Mouse (Mus musculus): ENCODE results near the gene Gcsh. TPM values are rescaled to one million over a fixed set of nuclear protein-coding genes. Genes with fewer than 3 reads are reported as not detected.

Gcsh gene
- polyA plus RNA-seq, 1 experiment from 2014 or later: 86.0 TPM

GRCm38 (mm10) chr8:116951778-116952177 lies 41.6 kb downstream of the Gcsh start:
- Histone ChIP-seq H3K9me3 (replicated peaks; ENCODE audit: control insufficient read depth, low read length) (no peaks in the 10 kb centered on the region), H3K27me3 (ENCODE audit: control insufficient read depth, insufficient read depth, low read length) (no peaks in the 10 kb centered on the region), H3K4me3 (ENCODE audit: low read length) (no peak overlapping the region), H3K4me2 (ENCODE audit: low read depth, low read length) (no peak overlapping the region), H3K36me3 (ENCODE audit: control insufficient read depth, insufficient read depth) (peaks cover 21% of the 10 kb centered on the region), H3K27ac (ENCODE audit: low read length) (no peak overlapping the region), H3K4me1 (ENCODE audit: control insufficient read depth, insufficient read depth, low read length) (peaks cover 24% of the 10 kb centered on the region), H3K9ac (ENCODE audit: low read length) (no peak overlapping the region)
- no peak for ATAC-seq (replicated peaks; ENCODE audit: extremely low read depth, insufficient read depth, low FRiP score)
- 85% methylated on average over 2 of the region's 2 CpGs for WGBS

- H3K4me3 ChIP-seq (ENCODE audit: low read length): no peak overlapping the region
- peak; percentile 67 for ATAC-seq (replicated peaks; ENCODE audit: extremely low read depth, insufficient read depth, low FRiP score)
- no peaks in the 10 kb centered on the region for H3K27me3 ChIP-seq (ENCODE audit: control insufficient read depth, insufficient read depth, low read length)
- 29% methylated on average over 5 of the region's 5 CpGs for WGBS
- H3K36me3 ChIP-seq (ENCODE audit: control insufficient read depth, insufficient read depth): peaks cover 19% of the 10 kb centered on the region
- H3K4me2 ChIP-seq (ENCODE audit: low read depth, low read length): peak overlapping the region; percentile 25; the same call in 1 of the 2 replicates
- H3K9ac ChIP-seq (ENCODE audit: low read length): no peak overlapping the region
- peak overlapping the region; percentile 58 for H3K27ac ChIP-seq (ENCODE audit: low read length)
- no peaks in the 10 kb centered on the region for H3K9me3 ChIP-seq (replicated peaks; ENCODE audit: control insufficient read depth, low read length)
- H3K4me1 ChIP-seq (ENCODE audit: control insufficient read depth, insufficient read depth, low read length): peaks cover 28% of the 10 kb centered on the region
Measured at GRCm38 (mm10) chr8:116951369-116951768, 42.0 kb downstream of the Gcsh start.

- Histone ChIP-seq H3K9ac (ENCODE audit: low read length) (no peak overlapping the region; the same call in 1 of the 2 replicates), H3K9me3 (replicated peaks; ENCODE audit: control insufficient read depth, low read length) (no peaks in the 10 kb centered on the region), H3K4me3 (ENCODE audit: low read length) (no peak overlapping the region), H3K36me3 (ENCODE audit: control insufficient read depth, insufficient read depth) (no peaks in the 10 kb centered on the region), H3K4me1 (ENCODE audit: control insufficient read depth, insufficient read depth, low read length) (peaks cover 51% of the 10 kb centered on the region), H3K27me3 (ENCODE audit: control insufficient read depth, insufficient read depth, low read length) (no peaks in the 10 kb centered on the region), H3K4me2 (ENCODE audit: low read depth, low read length) (peak overlapping the region; percentile 6), H3K27ac (ENCODE audit: low read length) (peak overlapping the region; percentile 54)
- no peak for ATAC-seq (replicated peaks; ENCODE audit: extremely low read depth, insufficient read depth, low FRiP score)
- 47% methylated on average over 7 of the region's 7 CpGs for WGBS
Measured at GRCm38 (mm10) chr8:116947589-116947988, 45.7 kb downstream of the Gcsh start.

GRCm38 (mm10) chr8:116946851-116947250 lies 46.5 kb downstream of the Gcsh start:
- no peaks in the 10 kb centered on the region for H3K27me3 ChIP-seq (ENCODE audit: control insufficient read depth, insufficient read depth, low read length)
- H3K9ac ChIP-seq (ENCODE audit: low read length): peak overlapping the region; percentile 64
- no peaks in the 10 kb centered on the region for H3K36me3 ChIP-seq (ENCODE audit: control insufficient read depth, insufficient read depth)
- peak overlapping the region; percentile 37 for H3K4me3 ChIP-seq (ENCODE audit: low read length)
- H3K27ac ChIP-seq (ENCODE audit: low read length): peak overlapping the region; percentile 89
- H3K9me3 ChIP-seq (replicated peaks; ENCODE audit: control insufficient read depth, low read length): no peaks in the 10 kb centered on the region
- 47% methylated on average over 6 of the region's 6 CpGs for whole genome bisulfite sequencing
- H3K4me2 ChIP-seq (ENCODE audit: low read depth, low read length): peak overlapping the region; percentile 69
- no peak for ATAC-seq (replicated peaks; ENCODE audit: extremely low read depth, insufficient read depth, low FRiP score)
- H3K4me1 ChIP-seq (ENCODE audit: control insufficient read depth, insufficient read depth, low read length): peaks cover 49% of the 10 kb centered on the region

- Histone ChIP-seq H3K4me3 (ENCODE audit: low read length) (peak overlapping the region; percentile 37), H3K4me1 (ENCODE audit: control insufficient read depth, insufficient read depth, low read length) (peaks cover 45% of the 10 kb centered on the region), H3K27ac (ENCODE audit: low read length) (peak overlapping the region; percentile 89), H3K4me2 (ENCODE audit: low read depth, low read length) (peak overlapping the region; percentile 69), H3K27me3 (ENCODE audit: control insufficient read depth, insufficient read depth, low read length) (no peaks in the 10 kb centered on the region), H3K9ac (ENCODE audit: low read length) (peak overlapping the region; percentile 64), H3K9me3 (replicated peaks; ENCODE audit: control insufficient read depth, low read length) (no peaks in the 10 kb centered on the region), H3K36me3 (ENCODE audit: control insufficient read depth, insufficient read depth) (no peaks in the 10 kb centered on the region)
- ATAC-seq (replicated peaks; ENCODE audit: extremely low read depth, insufficient read depth, low FRiP score): peak; percentile 49
- 20% methylated on average over 21 of the region's 21 CpGs for WGBS
Measured at GRCm38 (mm10) chr8:116946268-116946838, 47.0 kb downstream of the Gcsh start.

GRCm38 (mm10) chr8:116945169-116945910 lies 48.0 kb downstream of the Gcsh start:
- peaks cover 40% of the 10 kb centered on the region for H3K4me1 ChIP-seq (ENCODE audit: control insufficient read depth, insufficient read depth, low read length)
- no peaks in the 10 kb centered on the region for H3K27me3 ChIP-seq (ENCODE audit: control insufficient read depth, insufficient read depth, low read length)
- H3K9ac ChIP-seq (ENCODE audit: low read length): peak overlapping the region; percentile 46
- no peak for ATAC-seq (replicated peaks; ENCODE audit: extremely low read depth, insufficient read depth, low FRiP score)
- peak overlapping the region; percentile 13; the same call in 1 of the 2 replicates for H3K4me2 ChIP-seq (ENCODE audit: low read depth, low read length)
- H3K4me3 ChIP-seq (ENCODE audit: low read length): no peak overlapping the region
- H3K27ac ChIP-seq (ENCODE audit: low read length): peak overlapping the region; percentile 89
- 61% methylated on average over 9 of the region's 9 CpGs for WGBS
- H3K9me3 ChIP-seq (replicated peaks; ENCODE audit: control insufficient read depth, low read length): no peaks in the 10 kb centered on the region
- no peaks in the 10 kb centered on the region for H3K36me3 ChIP-seq (ENCODE audit: control insufficient read depth, insufficient read depth)

GRCm38 (mm10) chr8:116944385-116944696 lies 49.0 kb downstream of the Gcsh start:
- Histone ChIP-seq H3K27me3 (ENCODE audit: control insufficient read depth, insufficient read depth, low read length) (no peaks in the 10 kb centered on the region), H3K9me3 (replicated peaks; ENCODE audit: control insufficient read depth, low read length) (no peaks in the 10 kb centered on the region), H3K4me2 (ENCODE audit: low read depth, low read length) (peak overlapping the region; percentile 69), H3K27ac (ENCODE audit: low read length) (no peak overlapping the region), H3K9ac (ENCODE audit: low read length) (peak overlapping the region; percentile 86), H3K36me3 (ENCODE audit: control insufficient read depth, insufficient read depth) (no peaks in the 10 kb centered on the region), H3K4me1 (ENCODE audit: control insufficient read depth, insufficient read depth, low read length) (peaks cover 40% of the 10 kb centered on the region), H3K4me3 (ENCODE audit: low read length) (peak overlapping the region; percentile 82)
- no peak for ATAC-seq (replicated peaks; ENCODE audit: extremely low read depth, insufficient read depth, low FRiP score)
- WGBS: 14% methylated on average over 4 of the region's 4 CpGs

GRCm38 (mm10) chr8:116943555-116944384 lies 49.6 kb downstream of the Gcsh start:
- Histone ChIP-seq H3K4me2 (ENCODE audit: low read depth, low read length) (peak overlapping the region; percentile 69), H3K36me3 (ENCODE audit: control insufficient read depth, insufficient read depth) (no peaks in the 10 kb centered on the region), H3K27me3 (ENCODE audit: control insufficient read depth, insufficient read depth, low read length) (no peaks in the 10 kb centered on the region), H3K9me3 (replicated peaks; ENCODE audit: control insufficient read depth, low read length) (no peaks in the 10 kb centered on the region), H3K4me1 (ENCODE audit: control insufficient read depth, insufficient read depth, low read length) (peaks cover 40% of the 10 kb centered on the region), H3K9ac (ENCODE audit: low read length) (peak overlapping the region; percentile 86), H3K27ac (ENCODE audit: low read length) (peak overlapping the region; percentile 42), H3K4me3 (ENCODE audit: low read length) (peak overlapping the region; percentile 82)
- WGBS: under 1% methylated on average over 62 of the region's 62 CpGs
- peak; percentile 30; the same call in 1 of the 2 replicates for ATAC-seq (replicated peaks; ENCODE audit: extremely low read depth, insufficient read depth, low FRiP score)

Measured in heart, embryonic 16.5 days (tissue).